Mouse (Mus musculus) myocyte (in vitro differentiated cells): ENCODE results near the gene Arl9. TPM values are rescaled to one million over a fixed set of nuclear protein-coding genes. Genes with fewer than 3 reads are reported as not detected.

Experiments used
- H3K27me3 ChIP-seq: one replicate; pipeline ENCODE4 v1.6.1; 2011; ENCODE audit not compliant: control insufficient read depth, insufficient read depth, insufficient read length
- H3K36me3 ChIP-seq: one replicate; pipeline ENCODE4 v1.6.1; 2011; ENCODE audit not compliant: control insufficient read depth, insufficient read depth
- H3K4me2 ChIP-seq: one replicate; pipeline ENCODE4 v1.6.1; 2011; ENCODE audit warnings: low read depth, control low read depth
- H3K4me3 ChIP-seq: one replicate; pipeline ENCODE4 v1.5.1; 2011; ENCODE audit warnings: mild to moderate bottlenecking, control low read depth, moderate library complexity
- H3K79me2 ChIP-seq: one replicate; pipeline ENCODE4 v1.6.1; 2011; ENCODE audit not compliant: control insufficient read depth, insufficient read depth
- H3ac ChIP-seq: one replicate; pipeline ENCODE4 v1.6.1; 2011; ENCODE audit not compliant: control insufficient read depth, insufficient read length
- CEBPB ChIP-seq: IDR thresholded peaks from 2 replicates; pipeline ENCODE4 v1.6.1; 2011; ENCODE audit warnings: mild to moderate bottlenecking, moderate library complexity; ENCODE audit not compliant: poor library complexity, insufficient read depth, severe bottlenecking
- E2F4 ChIP-seq: IDR thresholded peaks from one replicate; pipeline ENCODE4 v1.6.1; 2011; ENCODE audit warnings: mild to moderate bottlenecking, control low read depth, moderate library complexity; ENCODE audit not compliant: insufficient read depth
- MAX ChIP-seq: IDR thresholded peaks from one replicate; pipeline ENCODE4 v1.6.1; 2011; ENCODE audit warnings: low read depth, mild to moderate bottlenecking, control low read depth
- MYOD1 ChIP-seq, 3 experiments: IDR thresholded peaks; one replicate each; pipeline ENCODE4 v1.6.1; 2011; ENCODE audit warnings: control low read depth in 2 of 3, low read depth in 2 of 3, mild to moderate bottlenecking in 2 of 3, moderate library complexity in 1 of 3; ENCODE audit not compliant: insufficient read length in 2 of 3, control insufficient read depth in 1 of 3
- MYOG ChIP-seq, 3 experiments: IDR thresholded peaks; one replicate each; pipeline ENCODE4 v1.6.1; 2011; ENCODE audit warnings: control low read depth in 2 of 3, low read depth in 2 of 3, mild to moderate bottlenecking in 2 of 3; ENCODE audit not compliant: insufficient read length in 2 of 3, control insufficient read depth in 1 of 3, insufficient read depth in 1 of 3
- POLR2A ChIP-seq: IDR thresholded peaks from one replicate; pipeline ENCODE4 v1.6.1; 2011; ENCODE audit warnings: low read depth, mild to moderate bottlenecking, control low read depth, moderate library complexity; ENCODE audit not compliant: insufficient read length
- POLR2AphosphoS2 ChIP-seq: IDR thresholded peaks from one replicate; pipeline ENCODE4 v1.6.1; 2011; ENCODE audit warnings: low read depth, control low read depth; ENCODE audit not compliant: insufficient read length
- REST ChIP-seq: IDR thresholded peaks from one replicate; pipeline ENCODE4 v1.6.1; 2011; ENCODE audit warnings: mild to moderate bottlenecking, control low read depth, moderate library complexity; ENCODE audit not compliant: insufficient read depth, insufficient read length
- SRF ChIP-seq: IDR thresholded peaks from one replicate; pipeline ENCODE4 v1.6.1; 2011; ENCODE audit warnings: low read depth; ENCODE audit not compliant: control insufficient read depth, insufficient read length
- TCF12 ChIP-seq: IDR thresholded peaks from one replicate; pipeline ENCODE4 v1.6.1; 2011; ENCODE audit warnings: mild to moderate bottlenecking, control low read depth; ENCODE audit not compliant: poor library complexity, insufficient read depth, severe bottlenecking
- TCF3 ChIP-seq: IDR thresholded peaks from one replicate; pipeline ENCODE4 v1.6.1; 2011; ENCODE audit warnings: low read depth, control low read depth; ENCODE audit not compliant: insufficient read length
- USF1 ChIP-seq: IDR thresholded peaks from one replicate; pipeline ENCODE4 v1.6.1; 2011; ENCODE audit warnings: low read depth, mild to moderate bottlenecking, control low read depth, moderate library complexity
- polyA plus RNA-seq: library from polyadenylated mRNA; unstranded; fragments of >200 nt; fragmentation: generic; extraction: Trizol; gene quantifications from one replicate; pipeline ENCODE4 v1.2.1, GENCODE M21; 2012; ENCODE audit warnings: missing spikeins

Arl9 gene
- polyA plus RNA-seq, 1 experiment: not detected

- Histone ChIP-seq H3K4me2 (no peak overlapping the region), H3K4me3 (no peak overlapping the region), H3ac (no peak overlapping the region), H3K27me3 (peaks cover 28% of the 10 kb centered on the region), H3K36me3 (no peaks in the 10 kb centered on the region), H3K79me2 (no peaks in the 10 kb centered on the region)
- TF ChIP-seq E2F4: no peak
- no peak for TF ChIP-seq SRF
These were observed 40.5 kb downstream of the Arl9 start for GRCm38 (mm10) chr5:77044362-77044761.

- Histone ChIP-seq H3ac (no peak overlapping the region), H3K27me3 (peaks cover 24% of the 10 kb centered on the region), H3K79me2 (no peaks in the 10 kb centered on the region), H3K4me2 (no peak overlapping the region), H3K4me3 (no peak overlapping the region), H3K36me3 (no peaks in the 10 kb centered on the region)
- no peak for TF ChIP-seq TCF12
- TF ChIP-seq POLR2A: no peak
- TF ChIP-seq MAX: no peak
- no peak for TF ChIP-seq MYOG (IDR thresholded peaks at IDR 0.05; ENCODE audit: control insufficient read depth in 1 of 3, insufficient read depth in 1 of 3, insufficient read length in 2 of 3, low read depth in 2 of 3)
- no peak for TF ChIP-seq TCF3
- no peak for TF ChIP-seq E2F4
- TF ChIP-seq MYOD1 (IDR thresholded peaks at IDR 0.05; ENCODE audit: control insufficient read depth in 1 of 3, insufficient read length in 2 of 3, low read depth in 2 of 3): no peak
- TF ChIP-seq REST: no peak
- TF ChIP-seq CEBPB: no peak
- no peak for TF ChIP-seq USF1
- no peak for TF ChIP-seq POLR2AphosphoS2
- TF ChIP-seq SRF: no peak
These were observed 48.8 kb downstream of the Arl9 start for GRCm38 (mm10) chr5:77052616-77053015.

GRCm38 (mm10) chr5:77056881-77057440, 53.1 kb downstream of the Arl9 start:
- H3ac ChIP-seq: no peak overlapping the region
- no peak overlapping the region for H3K4me2 ChIP-seq
- H3K79me2 ChIP-seq: no peaks in the 10 kb centered on the region
- peaks cover 18% of the 10 kb centered on the region for H3K27me3 ChIP-seq
- H3K36me3 ChIP-seq: no peaks in the 10 kb centered on the region
- H3K4me3 ChIP-seq: no peak overlapping the region
- TF ChIP-seq TCF12 (no peak), CEBPB (no peak), POLR2AphosphoS2 (no peak), MYOD1 (IDR thresholded peaks at IDR 0.05; ENCODE audit: control insufficient read depth in 1 of 3, insufficient read length in 2 of 3, low read depth in 2 of 3) (no peak), MAX (no peak), E2F4 (no peak), TCF3 (no peak), SRF (no peak), REST (no peak), POLR2A (no peak), MYOG (IDR thresholded peaks at IDR 0.05; ENCODE audit: control insufficient read depth in 1 of 3, insufficient read depth in 1 of 3, insufficient read length in 2 of 3, low read depth in 2 of 3) (no peak), USF1 (no peak)

Other genes starting within 250 kb of the Arl9 start
- gene Aasdh, start 98.5 kb upstream of the Arl9 start, polyA plus RNA-seq: 6.1 TPM
- 69.9 TPM for gene Paics, start 52.7 kb upstream of the Arl9 start, polyA plus RNA-seq
- gene Ppat, start 52.5 kb upstream of the Arl9 start, polyA plus RNA-seq: 6.9 TPM
- 54.2 TPM for gene Srp72, start 29.4 kb upstream of the Arl9 start, polyA plus RNA-seq
- not detected for gene Thegl, start 12.0 kb downstream of the Arl9 start, polyA plus RNA-seq
- gene Hopx, start 111.1 kb downstream of the Arl9 start, polyA plus RNA-seq: 0.68 TPM
- gene Spink2, start 207.4 kb downstream of the Arl9 start, polyA plus RNA-seq: not detected